Mouse (Mus musculus) spleen, postnatal 10 days (tissue): ENCODE results near the gene Bcas3.
A peak's percentile ranks its signal among the peaks of the same experiment; 100 is the strongest.
"Not testable (repeated sequence)": the region's sequence is repeated elsewhere in the genome, so short reads cannot be mapped to it uniquely, and the experiment has no call there.

Experiments
- DNase-seq, 2 experiments: peaks; one replicate each; pipeline ENCODE4 v3.0.0; 2021 to 2022; ENCODE audit warnings: low spot score in 2 of 2

Gene Bcas3

DNA sequence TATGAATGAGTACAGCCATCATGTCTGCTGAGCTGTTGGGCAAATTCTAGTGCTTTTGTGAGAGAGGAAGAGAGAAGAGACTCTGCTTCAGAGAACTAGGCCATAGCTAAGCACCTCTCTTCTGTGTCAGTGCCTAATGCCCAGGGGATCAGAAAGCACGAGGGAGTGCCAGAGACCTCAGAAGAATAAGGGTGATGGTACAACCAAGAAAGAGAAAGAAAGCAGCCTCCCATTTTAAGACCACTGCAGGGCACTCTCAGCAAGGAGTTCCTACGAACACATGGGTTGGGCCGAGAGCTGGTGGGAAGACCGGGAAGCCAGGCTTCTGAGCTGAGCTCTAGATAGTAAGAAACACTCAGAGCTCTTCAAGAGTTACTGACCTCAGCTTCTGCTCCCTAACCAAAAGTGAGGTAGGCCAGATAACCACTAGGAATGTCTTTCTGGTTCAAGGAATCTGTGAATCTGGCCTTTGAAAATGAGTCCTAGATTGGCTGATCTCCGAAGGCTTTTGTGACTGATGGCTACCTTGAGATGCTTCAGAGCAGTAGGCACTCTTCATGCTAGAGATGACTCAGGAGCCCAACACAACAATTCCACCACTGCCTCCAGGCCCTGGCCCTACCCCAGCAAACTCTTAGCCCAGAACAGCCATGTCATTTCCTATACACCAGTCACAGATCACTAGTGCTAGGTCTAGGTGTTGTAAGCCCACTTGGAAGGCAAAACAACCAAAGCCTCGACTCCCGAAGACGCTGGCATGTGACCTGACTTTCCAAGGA lies 359.2 kb downstream of the Bcas3 start:
- DNase-seq, result no peak

DNA sequence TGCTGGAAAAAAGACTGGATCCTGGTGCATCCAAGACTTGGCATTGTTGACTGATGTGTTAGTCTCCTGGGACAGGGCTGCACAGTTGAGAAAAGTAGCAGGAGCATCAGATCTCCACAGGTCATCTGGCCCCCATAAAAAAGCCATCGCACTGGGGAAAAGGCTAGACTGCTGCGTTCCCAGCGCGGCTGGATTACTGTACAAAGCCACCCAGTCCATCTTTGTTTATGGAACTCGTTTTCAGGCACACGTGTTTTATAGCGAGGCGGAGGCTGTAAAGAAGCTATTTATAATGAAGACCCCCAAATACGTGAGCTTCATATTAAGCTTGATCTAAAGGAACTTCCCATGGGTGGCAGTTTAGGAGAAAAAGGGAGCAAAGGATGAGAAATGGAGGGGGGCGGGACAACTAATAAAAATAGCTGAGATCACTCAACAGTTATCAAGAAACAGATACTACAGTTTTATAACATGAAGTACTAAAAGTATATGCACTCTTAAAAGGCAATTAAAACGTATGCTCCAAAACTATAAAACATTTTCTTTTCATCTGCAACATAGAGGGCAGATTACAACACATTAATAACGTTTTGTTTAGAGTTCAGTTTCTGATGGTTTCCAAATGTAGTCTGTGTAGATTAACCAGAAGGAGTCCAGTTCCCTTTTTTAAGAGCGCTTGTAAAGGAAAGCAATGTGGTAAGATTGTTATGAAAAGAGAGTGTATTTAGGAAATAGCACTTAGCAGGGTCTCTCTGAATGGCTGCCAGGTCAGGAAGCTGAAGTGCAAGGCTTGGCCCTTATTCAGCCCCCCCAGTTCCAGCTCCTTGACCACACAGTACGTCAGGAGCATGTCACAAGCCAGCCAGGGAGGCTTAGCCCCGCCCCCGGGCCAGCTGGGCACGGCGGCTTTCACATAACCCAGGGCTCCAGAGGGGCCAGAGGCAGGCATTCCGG lies 360.2 kb downstream of the Bcas3 start:
- peak; percentile 74 to 82 for DNase-seq

DNA sequence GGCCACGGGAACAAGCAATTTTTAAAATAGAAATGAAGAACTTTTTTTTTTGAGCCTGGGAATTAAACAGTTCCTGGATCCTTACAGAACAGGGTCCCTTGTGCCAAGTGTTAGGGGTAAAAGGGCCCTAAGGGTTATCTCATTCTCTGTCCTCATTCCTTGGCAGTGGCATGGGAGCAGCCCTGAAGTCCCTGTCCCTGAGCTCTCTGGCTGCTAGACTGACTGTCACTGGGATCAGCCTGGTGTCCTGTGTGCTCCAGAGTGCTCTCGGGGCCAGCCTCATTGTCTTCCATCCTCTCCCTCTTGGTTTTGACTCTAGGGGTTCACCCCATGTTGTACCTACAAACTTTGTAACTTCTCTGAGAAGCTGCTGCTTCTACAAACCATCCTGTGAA lies 360.8 kb downstream of the Bcas3 start:
- peak in 1 of 2 experiments; percentile 39 for DNase-seq

DNA sequence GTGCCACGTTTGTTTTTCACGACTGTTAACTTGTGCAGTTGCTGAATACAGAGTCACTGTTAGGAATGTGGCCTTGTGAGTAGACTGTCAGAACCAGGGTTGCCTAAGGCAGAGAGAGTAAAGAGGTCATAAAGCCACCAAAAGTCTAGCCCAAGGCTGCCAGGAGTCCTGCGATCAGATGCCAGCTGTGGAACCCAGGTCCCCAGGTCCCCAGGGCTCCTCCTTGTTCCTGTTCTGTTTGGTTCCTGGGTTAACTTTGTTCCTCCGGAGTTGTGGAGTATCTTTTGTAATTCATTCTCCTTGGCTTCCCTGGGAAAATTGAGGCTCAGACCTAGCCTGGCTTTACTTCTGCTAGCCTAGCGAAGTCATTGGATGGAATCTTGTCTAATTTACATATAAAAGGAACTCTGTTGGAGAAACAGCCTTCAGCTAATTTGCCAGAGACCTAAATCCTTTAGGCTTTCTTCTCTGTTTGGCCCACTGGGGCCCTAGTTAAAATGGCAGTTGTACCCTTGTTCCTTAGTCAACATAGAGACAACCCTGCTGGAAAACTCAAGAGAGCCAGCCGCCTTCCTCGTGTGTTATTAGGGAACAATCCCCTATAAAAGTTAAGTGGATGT lies 361.5 kb downstream of the Bcas3 start:
- DNase-seq, result no peak

DNA sequence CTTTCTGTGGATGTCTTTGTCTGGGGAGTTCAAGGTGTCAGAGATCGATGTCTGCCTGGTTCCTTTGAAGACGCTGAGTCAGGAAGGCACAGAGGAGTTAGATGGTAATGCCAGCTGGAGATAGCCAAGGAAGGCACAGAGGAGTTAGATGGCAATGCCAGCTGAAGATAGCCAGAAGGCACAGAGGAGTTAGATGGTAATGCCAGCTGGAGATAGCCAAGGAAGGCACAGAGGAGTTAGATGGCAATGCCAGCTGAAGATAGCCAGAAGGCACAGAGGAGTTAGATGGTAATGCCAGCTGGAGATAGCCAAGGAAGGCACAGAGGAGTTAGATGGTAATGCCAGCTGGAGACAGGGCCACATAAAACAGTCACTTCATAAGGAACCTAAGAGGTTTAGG lies 363.8 kb downstream of the Bcas3 start:
- DNase-seq, result not testable (repeated sequence)

DNA sequence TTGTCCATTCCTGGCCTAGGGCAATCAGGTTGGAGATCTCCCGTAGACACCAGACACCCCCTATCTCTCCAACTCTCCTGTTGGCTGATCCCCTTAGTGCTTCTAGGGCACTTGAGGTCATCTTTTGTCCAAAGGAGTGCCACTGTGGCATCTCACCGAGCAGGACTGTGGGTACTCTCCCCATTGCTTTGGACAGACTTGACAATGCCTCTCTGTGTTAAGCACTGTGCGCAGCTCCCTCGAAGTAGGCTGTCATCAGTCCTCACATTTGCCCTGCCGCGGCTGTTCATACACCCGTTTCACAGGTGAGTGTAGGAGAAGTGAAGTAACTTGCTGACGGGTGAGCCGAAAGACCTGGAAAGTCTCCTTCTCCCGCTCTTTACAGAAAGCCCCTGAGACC lies 366.1 kb downstream of the Bcas3 start:
- no peak for DNase-seq

DNA sequence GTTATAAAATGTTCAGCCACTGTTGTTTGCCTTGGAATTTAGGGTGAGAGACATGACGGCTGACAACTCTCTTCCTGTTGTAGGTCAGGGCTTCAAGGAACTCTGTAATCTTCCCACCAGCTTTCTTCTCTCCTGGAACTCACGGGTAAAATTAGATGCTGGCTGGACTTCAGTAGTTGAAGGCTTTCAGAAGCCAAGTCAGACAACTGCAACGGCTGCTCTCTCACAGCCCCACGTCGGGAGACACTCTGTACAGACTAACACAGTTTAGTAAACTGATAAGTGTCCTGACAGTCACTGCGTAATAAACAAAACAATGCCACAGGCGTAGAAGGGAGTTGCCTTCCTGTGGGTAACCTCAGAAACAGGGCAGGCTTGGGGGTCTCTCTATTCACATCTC lies 366.8 kb downstream of the Bcas3 start:
- DNase-seq, result no peak

DNA sequence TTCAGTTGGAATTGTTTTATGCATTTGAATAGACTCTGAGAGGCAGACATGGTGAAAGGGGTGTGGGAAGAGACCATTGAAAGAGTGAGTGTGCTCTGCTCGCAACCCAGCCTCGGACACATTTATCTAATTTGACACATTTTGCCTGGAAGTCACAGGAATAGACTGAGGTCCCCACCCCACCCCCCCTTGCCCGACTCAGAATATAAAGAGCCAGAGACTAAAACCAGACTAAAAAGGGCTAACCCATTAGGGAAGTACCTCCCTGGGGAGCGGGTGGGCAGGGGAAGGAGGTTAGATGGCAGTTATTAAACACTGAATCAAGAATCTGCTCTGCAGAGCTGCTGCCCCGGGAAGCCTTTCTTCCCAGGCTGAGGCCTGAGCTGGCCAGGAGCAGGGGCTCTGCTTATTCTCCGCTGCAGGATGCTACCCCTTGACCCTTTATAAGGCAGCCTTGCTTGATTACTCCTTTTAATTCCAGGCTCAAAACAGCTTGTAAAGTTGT lies 367.4 kb downstream of the Bcas3 start:
- DNase-seq, result no peak

DNA sequence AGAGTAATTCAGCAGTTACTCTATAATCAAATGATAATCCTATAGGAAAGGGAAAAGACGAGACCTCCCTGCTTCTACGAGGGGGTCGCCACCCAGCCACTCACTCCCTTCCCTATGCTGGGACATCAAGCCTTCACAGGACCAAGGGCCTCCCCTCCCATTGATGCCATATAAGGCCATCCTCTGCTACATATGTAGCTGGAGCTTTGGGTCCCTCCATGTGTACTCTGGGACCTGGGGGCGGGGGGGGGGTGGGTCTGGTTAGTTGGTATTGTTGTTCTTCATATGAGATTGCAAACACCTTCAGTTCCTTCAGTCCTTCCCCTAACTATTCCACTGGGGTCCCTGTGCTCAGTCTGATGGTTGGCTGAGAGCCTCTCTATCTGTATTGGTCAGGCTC lies 369.0 kb downstream of the Bcas3 start:
- no peak for DNase-seq

DNA sequence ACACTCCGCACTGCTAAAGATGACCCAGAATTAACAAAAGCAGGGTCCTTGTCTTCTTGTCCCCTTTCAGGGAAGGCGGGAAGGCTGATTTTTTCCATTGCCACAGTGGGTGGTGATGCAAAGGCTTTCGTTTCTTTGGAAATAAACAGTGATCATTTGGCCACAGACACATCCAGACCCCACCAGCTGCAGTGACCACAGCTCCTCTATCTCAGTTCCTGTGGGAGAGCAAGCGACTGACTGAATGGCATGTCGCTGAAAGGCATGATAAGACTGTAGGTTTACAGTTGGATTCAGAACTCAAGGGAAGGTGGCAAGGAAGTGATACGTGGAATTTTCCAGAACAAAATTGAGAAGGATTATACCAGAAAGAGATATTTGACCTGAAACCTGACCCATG lies 371.2 kb downstream of the Bcas3 start:
- DNase-seq, result no peak

DNA sequence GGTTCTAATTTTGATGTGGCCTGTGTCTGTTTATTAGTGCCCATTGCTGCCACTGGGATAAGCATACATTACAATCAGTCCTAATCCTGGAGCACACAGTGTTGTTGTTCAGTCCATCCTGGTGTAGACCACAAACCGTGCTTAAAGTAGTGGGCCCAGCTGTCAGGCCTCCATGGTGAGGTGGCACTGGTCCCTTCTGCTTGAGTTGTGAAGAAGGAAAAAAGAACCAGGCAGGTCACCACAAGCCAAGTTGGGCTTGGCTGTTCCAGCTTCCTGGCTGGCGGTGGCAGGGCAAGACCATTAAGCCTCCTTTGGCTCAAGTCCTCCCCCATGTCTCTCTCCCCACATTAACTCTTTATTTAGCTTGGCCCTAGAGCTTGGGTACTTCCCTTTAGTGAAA lies 376.8 kb downstream of the Bcas3 start:
- DNase-seq, result no peak

DNA sequence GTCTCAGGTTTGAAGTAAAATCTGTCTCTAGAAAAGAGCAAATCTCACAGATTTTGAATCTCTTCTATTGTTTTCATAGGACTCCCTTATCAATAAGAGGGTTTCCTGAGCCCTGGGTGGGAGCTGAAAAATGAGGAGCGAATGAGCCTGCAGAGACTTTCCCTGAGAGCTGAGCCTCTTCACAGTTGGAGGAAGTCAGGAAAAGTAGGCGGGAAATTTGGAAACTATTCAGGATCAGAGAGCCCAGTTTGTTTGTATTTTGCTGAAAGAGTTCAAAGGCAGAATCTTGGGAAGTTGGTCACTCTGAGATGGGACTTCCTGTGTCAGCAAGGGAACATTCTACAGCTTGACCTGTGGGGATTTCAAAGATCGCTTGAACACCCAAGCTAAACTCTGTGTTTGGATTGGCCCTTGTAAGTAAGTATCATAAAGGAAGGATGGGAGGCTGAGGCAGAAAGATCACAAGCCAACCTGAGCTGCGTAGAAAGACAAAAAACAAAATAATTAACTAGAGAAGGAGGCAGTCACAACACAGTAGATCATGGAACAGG lies 379.6 kb downstream of the Bcas3 start:
- no peak for DNase-seq

DNA sequence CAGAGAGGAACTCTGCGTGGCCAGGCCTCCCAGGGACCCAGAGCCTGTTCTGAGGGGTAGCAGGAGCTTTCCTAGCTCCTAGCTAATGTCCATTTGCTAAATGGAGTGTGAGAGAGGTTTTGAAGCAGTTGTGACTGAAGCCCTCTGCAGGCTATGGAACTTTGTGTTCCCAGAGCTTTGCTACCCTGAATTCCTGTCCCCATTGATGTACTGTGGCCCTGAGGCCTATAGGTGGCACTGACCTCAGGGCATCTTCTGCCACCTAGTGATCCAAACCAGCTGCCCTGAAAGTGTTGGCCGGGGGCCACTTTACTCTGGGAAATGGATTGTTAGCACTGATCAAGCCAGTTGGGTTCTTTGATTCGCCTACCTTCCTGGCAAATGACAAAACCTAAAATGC lies 380.6 kb downstream of the Bcas3 start:
- DNase-seq, result no peak

DNA sequence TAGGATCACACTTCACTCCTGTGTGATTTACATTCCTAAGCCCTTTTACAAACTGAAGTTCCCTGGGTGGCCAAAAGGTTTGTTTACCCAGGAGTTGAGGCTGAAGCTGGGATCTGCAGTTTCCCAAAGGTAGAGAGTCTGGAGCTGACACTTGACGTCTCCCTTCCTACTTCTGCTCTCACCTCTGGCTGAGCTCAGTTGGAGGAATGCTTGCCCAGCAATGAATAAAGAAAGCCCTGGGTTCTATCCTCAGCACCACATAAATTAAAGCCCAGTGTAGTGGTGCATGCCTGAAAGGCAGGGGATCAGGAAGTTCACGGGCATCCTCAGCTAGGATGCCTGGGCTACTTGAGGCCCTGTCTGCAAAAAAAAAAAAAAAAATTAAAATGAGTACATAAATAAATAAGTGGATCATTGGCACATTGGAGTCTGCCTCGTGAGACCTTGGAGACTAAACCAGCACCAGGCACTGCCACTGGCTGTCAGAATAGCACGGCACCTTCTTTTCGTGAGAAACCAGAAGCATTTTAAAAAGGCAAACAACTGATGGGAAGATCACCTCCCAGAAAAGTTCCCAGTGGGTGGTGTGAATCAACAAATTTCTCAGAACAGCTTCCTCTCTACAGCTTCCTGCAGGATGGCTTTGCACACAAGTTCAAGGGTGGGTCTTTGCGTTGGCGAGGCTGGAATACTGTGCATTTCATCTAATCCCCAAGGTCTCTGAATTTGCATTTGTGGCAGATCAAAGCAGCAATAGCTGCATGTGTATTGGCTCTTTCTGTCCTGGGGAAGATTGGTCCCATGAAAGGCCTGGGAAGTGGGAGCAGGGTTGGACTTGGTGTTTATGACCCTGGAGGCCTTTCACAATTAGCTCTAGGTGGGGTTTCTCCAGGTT lies 381.6 kb downstream of the Bcas3 start:
- DNase-seq, result no peak

DNA sequence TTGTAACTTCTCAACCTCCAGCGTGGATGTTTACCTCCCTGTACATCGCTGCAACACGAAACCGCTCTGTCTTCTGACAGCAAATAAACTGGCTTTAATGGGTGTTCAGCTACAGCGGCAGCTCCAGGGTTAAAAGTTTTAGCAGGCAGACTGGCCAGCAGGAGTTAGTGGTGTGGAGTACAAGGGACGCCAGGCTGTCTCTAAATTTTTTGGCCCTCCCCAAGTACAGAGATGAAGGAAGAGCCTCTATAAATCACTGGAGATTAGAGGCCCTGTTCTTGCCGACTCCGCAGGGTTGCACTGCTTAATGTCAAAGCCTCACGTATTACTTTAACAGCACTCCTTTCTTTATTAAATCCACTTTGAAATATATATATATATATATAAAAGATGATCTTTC lies 384.3 kb downstream of the Bcas3 start:
- no peak for DNase-seq

DNA sequence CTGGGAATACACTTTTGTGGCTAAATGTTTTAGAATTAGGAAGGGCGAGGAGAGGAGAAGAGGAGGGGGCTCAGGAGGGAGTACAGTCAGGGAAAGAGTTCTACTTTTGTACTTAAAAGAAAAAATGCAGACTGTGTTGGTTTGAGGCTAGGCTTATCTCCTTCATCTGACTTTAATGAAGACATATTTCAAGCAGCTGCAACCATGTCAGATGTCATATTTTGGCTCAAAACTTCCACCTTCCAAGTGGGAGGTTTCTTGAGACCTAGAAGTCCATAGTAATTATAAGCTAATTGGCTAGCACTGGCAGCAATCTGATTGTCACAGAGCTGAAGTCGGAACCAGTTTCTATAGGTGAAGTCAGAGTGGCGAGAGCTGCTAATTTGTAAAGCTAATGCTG lies 384.9 kb downstream of the Bcas3 start:
- DNase-seq, result no peak

DNA sequence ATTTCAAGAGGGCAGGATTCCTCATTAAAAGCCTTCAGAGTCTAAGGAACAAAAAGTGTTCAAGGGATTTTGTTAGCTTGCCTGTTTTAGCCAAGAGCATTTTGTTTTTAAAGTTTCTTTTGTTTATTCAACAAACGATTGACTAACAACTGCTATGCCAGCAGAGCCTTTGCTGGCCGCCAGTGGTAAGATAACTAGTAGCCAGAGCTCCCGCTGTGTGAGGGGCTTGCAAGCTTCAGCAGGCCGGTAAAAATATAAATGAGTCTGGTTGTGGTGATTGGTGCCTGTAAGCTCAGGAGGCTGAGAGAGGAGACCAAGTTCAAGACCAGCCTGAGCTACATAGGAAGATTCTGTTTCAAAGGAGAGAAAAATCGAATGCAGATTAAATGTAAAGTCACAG lies 385.6 kb downstream of the Bcas3 start:
- no peak for DNase-seq

DNA sequence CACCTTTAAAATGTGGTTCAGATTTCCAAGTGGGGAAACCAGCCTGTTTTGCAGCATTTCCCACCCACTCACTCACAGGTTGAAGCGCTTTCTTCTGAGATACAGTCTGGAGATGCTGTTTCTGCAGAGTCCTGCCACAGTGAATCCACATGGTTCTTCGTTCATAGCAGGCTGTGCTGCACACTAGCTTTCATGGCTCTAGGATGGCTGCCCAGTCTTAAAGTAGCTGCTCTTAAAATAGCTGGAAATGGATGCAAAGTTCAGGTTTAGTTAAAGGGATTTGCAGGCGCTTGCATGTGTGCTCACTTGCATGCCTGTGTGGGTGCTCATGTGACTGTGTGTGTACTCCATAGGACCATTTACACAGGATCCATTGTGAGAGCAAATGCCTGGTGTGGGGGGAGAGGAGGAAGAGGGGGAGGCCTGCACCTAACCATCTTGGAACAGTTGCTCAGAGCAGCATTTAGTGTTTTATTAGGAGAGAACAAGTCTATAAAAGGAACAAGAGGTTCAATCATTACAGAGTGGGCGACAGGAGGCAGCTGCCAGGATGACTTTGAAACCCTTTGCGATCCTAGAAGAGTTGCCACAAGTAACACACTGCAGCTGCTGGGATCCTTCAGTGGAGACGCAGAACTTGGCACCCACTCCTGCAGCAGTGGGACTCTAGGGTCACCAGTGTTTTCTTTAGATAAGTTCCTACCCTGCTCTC lies 386.5 kb downstream of the Bcas3 start:
- DNase-seq, result no peak

DNA sequence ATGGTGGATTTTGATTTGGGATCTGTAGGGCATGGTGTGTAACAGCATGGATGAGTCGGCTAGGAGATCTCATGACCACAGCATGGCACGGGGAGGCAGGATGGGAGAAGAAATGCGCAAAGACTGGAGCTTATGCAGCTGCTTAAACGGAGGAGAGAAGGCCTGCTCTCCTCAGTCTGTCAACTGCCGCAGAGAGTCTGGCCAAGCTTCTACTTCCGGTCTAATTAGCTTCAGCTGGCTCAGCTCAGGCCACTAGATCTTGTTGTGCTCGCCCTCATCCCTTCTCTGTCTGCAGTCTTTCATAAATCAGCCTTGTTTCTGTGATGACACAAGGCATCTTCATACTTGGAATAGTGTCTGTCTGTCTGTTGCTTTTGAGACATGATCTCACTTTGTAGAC lies 393.4 kb downstream of the Bcas3 start:
- no peak for DNase-seq

DNA sequence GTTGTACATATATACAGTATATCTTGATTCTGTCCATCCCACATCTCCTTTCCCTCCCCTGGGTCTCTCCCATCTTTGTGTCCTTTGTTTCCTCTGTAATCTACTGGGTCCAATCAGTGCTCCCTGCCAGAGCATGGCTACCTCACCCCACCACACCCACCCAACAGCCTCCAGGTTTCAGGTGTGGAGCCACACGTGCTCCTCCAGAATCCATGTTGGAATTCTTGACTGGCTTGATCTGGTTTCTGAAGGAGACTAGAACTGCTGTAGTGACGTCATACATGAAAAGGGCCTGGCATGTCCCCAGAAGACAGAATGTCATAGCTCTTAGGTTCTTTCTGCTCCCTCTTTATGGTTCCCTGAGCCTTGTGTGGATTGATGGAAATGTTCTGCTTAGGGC lies 395.9 kb downstream of the Bcas3 start:
- DNase-seq, result no peak
